Mouse (Mus musculus) liver, adult 2 months (tissue): ENCODE measurements around the gene Cyp4b1.

ENCODE experiments used
- CTCF ChIP-seq: fragments of 200-500 bp; IDR thresholded peaks from 2 replicates; pipeline ENCODE4 v1.5.1; 2011; ENCODE audit warnings: low read depth, low read length, control low read depth
- POLR2A ChIP-seq: fragments of 200-500 bp; IDR thresholded peaks from 2 replicates; pipeline ENCODE4 v1.6.1; 2011; ENCODE audit warnings: low read length, control low read depth; ENCODE audit not compliant: insufficient read depth; ENCODE audit errors: extremely low read depth

- TF ChIP-seq CTCF = no peak
- TF ChIP-seq POLR2A = no peak
These were observed 51.2 kb downstream of the Cyp4b1 start for GRCm38 (mm10) chr4:115596357-115596756.
